Mouse (Mus musculus) frontal cortex, postnatal 25 days (tissue): ENCODE data around the gene Gm16427.
"Not testable (repeated sequence)": the region's sequence is repeated elsewhere in the genome, so short reads cannot be mapped to it uniquely, and the experiment has no call there.

Experiments
- DNase-seq, 2 experiments: peaks; one replicate each; pipeline ENCODE4 v3.0.0; 2022; ENCODE audit warnings: low spot score in 2 of 2

Gm16427 gene

DNA sequence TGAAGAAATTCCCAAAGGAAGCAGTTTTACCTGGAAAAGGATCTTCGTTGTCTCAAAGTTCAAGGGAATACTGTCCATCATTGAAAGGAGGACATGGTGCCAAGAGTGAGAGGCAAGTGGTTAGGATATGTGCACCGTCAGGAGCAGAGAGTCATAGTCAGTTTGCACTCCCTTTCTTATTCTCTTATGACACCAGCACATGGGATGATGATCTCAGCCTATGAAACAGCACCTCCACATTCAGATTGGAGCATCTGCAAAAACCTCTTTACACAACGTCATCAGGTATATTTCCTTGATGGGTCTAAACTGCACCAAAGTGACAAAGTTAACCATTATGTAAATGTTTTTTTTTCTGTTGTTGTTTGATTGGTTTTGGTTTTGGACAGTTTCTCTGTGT, at the start of gene Gm16427:
Gene Gm16427, minus strand, starts transcription at position 101 of the 400 bp plus-strand sequence.
- not testable (repeated sequence) for DNase-seq
